Mouse (Mus musculus): Measurements from ENCODE around the gene Rsrp1. TPM values are rescaled to one million over a fixed set of nuclear protein-coding genes. Genes with fewer than 3 reads are reported as not detected.

Rsrp1 gene
- 505 and 540 TPM in 2 replicates for polyA plus RNA-seq (2015; fragmentation: Nextera tagmentation; extraction: Ambion mirVana)

- Histone ChIP-seq H3K4me3 (replicated peaks) (peak within 1 kb of the TSS; percentile 100), H3K36me3 (peaks cover 32% of the 10 kb centered on the region), H3K27me3 (no peaks in the 10 kb centered on the region), H3K4me1 (peaks cover 24% of the 10 kb centered on the region), H3K27ac (replicated peaks) (peak within 1 kb of the TSS; percentile 96), H3K4me2 (replicated peaks) (peak within 1 kb of the TSS; percentile 69), H3K9ac (peak within 1 kb of the TSS; percentile 100), H3K9me3 (replicated peaks) (no peaks in the 10 kb centered on the region)
- peak; percentile 96 for ATAC-seq (ENCODE audit: insufficient number of reproducible peaks, low FRiP score, low TSS enrichment, low read depth)
- WGBS: under 1% methylated on average over 63 of the region's 64 CpGs
Measured at GRCm38 (mm10) chr4:134923258-134924018, at the start of gene Rsrp1. Gene Rsrp1, plus strand, starts transcription at chr4:134923592.

- H3K9ac ChIP-seq: no peak overlapping the region
- no peak overlapping the region for H3K27ac ChIP-seq (replicated peaks)
- H3K4me2 ChIP-seq (replicated peaks): no peak overlapping the region
- H3K9me3 ChIP-seq (replicated peaks): no peaks in the 10 kb centered on the region
- WGBS: 71% methylated on average over 9 of the region's 9 CpGs
- ATAC-seq (ENCODE audit: insufficient number of reproducible peaks, low FRiP score, low TSS enrichment, low read depth): no peak
- H3K27me3 ChIP-seq: no peaks in the 10 kb centered on the region
- H3K4me3 ChIP-seq (replicated peaks): no peak overlapping the region
- no peaks in the 10 kb centered on the region for H3K36me3 ChIP-seq
- H3K4me1 ChIP-seq: peaks cover 9% of the 10 kb centered on the region
Measured at GRCm38 (mm10) chr4:134876171-134876570, 47.2 kb upstream of the Rsrp1 start.

- H3K9ac ChIP-seq: no peak overlapping the region
- peaks cover 9% of the 10 kb centered on the region for H3K4me1 ChIP-seq
- no peaks in the 10 kb centered on the region for H3K9me3 ChIP-seq (replicated peaks)
- H3K36me3 ChIP-seq: no peaks in the 10 kb centered on the region
- no peak for ATAC-seq (ENCODE audit: insufficient number of reproducible peaks, low FRiP score, low TSS enrichment, low read depth)
- WGBS: 3% methylated on average over 17 of the region's 17 CpGs
- H3K4me2 ChIP-seq (replicated peaks): peak overlapping the region; percentile 67
- H3K27me3 ChIP-seq: no peaks in the 10 kb centered on the region
- H3K4me3 ChIP-seq (replicated peaks): peak overlapping the region; percentile 38
- no peak overlapping the region for H3K27ac ChIP-seq (replicated peaks)
Measured at GRCm38 (mm10) chr4:134879410-134879981, 43.9 kb upstream of the Rsrp1 start.

- no peak overlapping the region for H3K9ac ChIP-seq
- no peaks in the 10 kb centered on the region for H3K36me3 ChIP-seq
- no peak for ATAC-seq (ENCODE audit: insufficient number of reproducible peaks, low FRiP score, low TSS enrichment, low read depth)
- WGBS: 38% methylated on average over 6 of the region's 6 CpGs
- peak overlapping the region; percentile 67 for H3K4me2 ChIP-seq (replicated peaks)
- H3K27ac ChIP-seq (replicated peaks): no peak overlapping the region
- H3K4me3 ChIP-seq (replicated peaks): peak overlapping the region; percentile 38; the same call in 1 of the 2 replicates
- no peaks in the 10 kb centered on the region for H3K27me3 ChIP-seq
- H3K9me3 ChIP-seq (replicated peaks): no peaks in the 10 kb centered on the region
- peaks cover 9% of the 10 kb centered on the region for H3K4me1 ChIP-seq
Measured at GRCm38 (mm10) chr4:134880041-134880440, 43.4 kb upstream of the Rsrp1 start.

GRCm38 (mm10) chr4:134883266-134883665 lies 40.1 kb upstream of the Rsrp1 start:
- H3K9me3 ChIP-seq (replicated peaks): no peaks in the 10 kb centered on the region
- H3K4me1 ChIP-seq: peaks cover 9% of the 10 kb centered on the region
- no peak overlapping the region for H3K9ac ChIP-seq
- no peaks in the 10 kb centered on the region for H3K36me3 ChIP-seq
- no peaks in the 10 kb centered on the region for H3K27me3 ChIP-seq
- 32% methylated on average over 7 of the region's 7 CpGs for WGBS
- no peak overlapping the region for H3K4me3 ChIP-seq (replicated peaks)
- no peak overlapping the region for H3K27ac ChIP-seq (replicated peaks)
- ATAC-seq (ENCODE audit: insufficient number of reproducible peaks, low FRiP score, low TSS enrichment, low read depth): no peak
- no peak overlapping the region for H3K4me2 ChIP-seq (replicated peaks)

- H3K27me3 ChIP-seq: no peaks in the 10 kb centered on the region
- H3K36me3 ChIP-seq: no peaks in the 10 kb centered on the region
- no peak overlapping the region for H3K4me2 ChIP-seq (replicated peaks)
- no peaks in the 10 kb centered on the region for H3K9me3 ChIP-seq (replicated peaks)
- H3K27ac ChIP-seq (replicated peaks): no peak overlapping the region
- no peak overlapping the region for H3K4me3 ChIP-seq (replicated peaks)
- 80% methylated on average over 10 of the region's 10 CpGs for WGBS
- H3K4me1 ChIP-seq: peaks cover 9% of the 10 kb centered on the region
- no peak overlapping the region for H3K9ac ChIP-seq
- ATAC-seq (ENCODE audit: insufficient number of reproducible peaks, low FRiP score, low TSS enrichment, low read depth): no peak
Measured at GRCm38 (mm10) chr4:134883808-134884207, 39.6 kb upstream of the Rsrp1 start.

- ATAC-seq (ENCODE audit: insufficient number of reproducible peaks, low FRiP score, low TSS enrichment, low read depth): no peak
- no peak overlapping the region for H3K4me2 ChIP-seq (replicated peaks)
- no peak overlapping the region for H3K27ac ChIP-seq (replicated peaks)
- no peaks in the 10 kb centered on the region for H3K36me3 ChIP-seq
- H3K9me3 ChIP-seq (replicated peaks): no peaks in the 10 kb centered on the region
- H3K9ac ChIP-seq: no peak overlapping the region
- H3K27me3 ChIP-seq: no peaks in the 10 kb centered on the region
- H3K4me1 ChIP-seq: peaks cover 7% of the 10 kb centered on the region
- no peak overlapping the region for H3K4me3 ChIP-seq (replicated peaks)
- 93% methylated on average over 4 of the region's 4 CpGs for WGBS
Measured at GRCm38 (mm10) chr4:134884364-134884763, 39.0 kb upstream of the Rsrp1 start.

- no peaks in the 10 kb centered on the region for H3K9me3 ChIP-seq (replicated peaks)
- no peak overlapping the region for H3K4me3 ChIP-seq (replicated peaks)
- H3K27me3 ChIP-seq: no peaks in the 10 kb centered on the region
- H3K9ac ChIP-seq: no peak overlapping the region
- H3K4me2 ChIP-seq (replicated peaks): no peak overlapping the region
- no peak overlapping the region for H3K27ac ChIP-seq (replicated peaks)
- peaks cover 27% of the 10 kb centered on the region for H3K36me3 ChIP-seq
- no peak for ATAC-seq (ENCODE audit: insufficient number of reproducible peaks, low FRiP score, low TSS enrichment, low read depth)
- no peaks in the 10 kb centered on the region for H3K4me1 ChIP-seq
- 79% methylated on average over 6 of the region's 6 CpGs for WGBS
Measured at GRCm38 (mm10) chr4:134892096-134892495, 31.3 kb upstream of the Rsrp1 start.

- H3K36me3 ChIP-seq: peaks cover 76% of the 10 kb centered on the region
- H3K4me2 ChIP-seq (replicated peaks): no peak overlapping the region
- WGBS: 90% methylated on average over 6 of the region's 6 CpGs
- peak; percentile 60; the same call in 1 of the 2 replicates for ATAC-seq (ENCODE audit: insufficient number of reproducible peaks, low FRiP score, low TSS enrichment, low read depth)
- H3K4me3 ChIP-seq (replicated peaks): no peak overlapping the region
- H3K27me3 ChIP-seq: no peaks in the 10 kb centered on the region
- H3K9me3 ChIP-seq (replicated peaks): no peaks in the 10 kb centered on the region
- no peak overlapping the region for H3K9ac ChIP-seq
- no peaks in the 10 kb centered on the region for H3K4me1 ChIP-seq
- no peak overlapping the region for H3K27ac ChIP-seq (replicated peaks)
Measured at GRCm38 (mm10) chr4:134897256-134897655, 26.1 kb upstream of the Rsrp1 start.

GRCm38 (mm10) chr4:134901126-134901525 lies 22.3 kb upstream of the Rsrp1 start:
- no peaks in the 10 kb centered on the region for H3K4me1 ChIP-seq
- H3K27ac ChIP-seq (replicated peaks): no peak overlapping the region
- H3K4me3 ChIP-seq (replicated peaks): no peak overlapping the region
- WGBS: 87% methylated on average over 8 of the region's 8 CpGs
- H3K4me2 ChIP-seq (replicated peaks): no peak overlapping the region
- no peak overlapping the region for H3K9ac ChIP-seq
- H3K27me3 ChIP-seq: no peaks in the 10 kb centered on the region
- no peak for ATAC-seq (ENCODE audit: insufficient number of reproducible peaks, low FRiP score, low TSS enrichment, low read depth)
- peaks cover 97% of the 10 kb centered on the region for H3K36me3 ChIP-seq
- no peaks in the 10 kb centered on the region for H3K9me3 ChIP-seq (replicated peaks)

- H3K9me3 ChIP-seq (replicated peaks): no peaks in the 10 kb centered on the region
- WGBS: 75% methylated on average over 7 of the region's 7 CpGs
Measured at GRCm38 (mm10) chr4:134903046-134903445, 20.3 kb upstream of the Rsrp1 start.

More at GRCm38 (mm10) chr4:134903046-134903445, 20.3 kb upstream of the Rsrp1 start:
- no peak overlapping the region for H3K9ac ChIP-seq
- no peak for ATAC-seq (ENCODE audit: insufficient number of reproducible peaks, low FRiP score, low TSS enrichment, low read depth)
- no peak overlapping the region for H3K4me3 ChIP-seq (replicated peaks)
- no peak overlapping the region for H3K27ac ChIP-seq (replicated peaks)
- no peaks in the 10 kb centered on the region for H3K4me1 ChIP-seq
- no peaks in the 10 kb centered on the region for H3K27me3 ChIP-seq
- no peak overlapping the region for H3K4me2 ChIP-seq (replicated peaks)
- H3K36me3 ChIP-seq: peaks cover 96% of the 10 kb centered on the region

All from embryonic facial prominence, embryonic 15.5 days (tissue).